Mouse (Mus musculus) kidney, embryonic 15.5 days (tissue): ENCODE results near the gene Cd84. TPM values are rescaled to one million over a fixed set of nuclear protein-coding genes. Genes with fewer than 3 reads are reported as not detected.

Source experiments
- ATAC-seq: fragments of 200-750 bp; cut with Nextera tagmentation; replicated peaks from 2 replicates; pipeline ENCODE4 v1.8.0; 2017; ENCODE audit warnings: moderate TSS enrichment; ENCODE audit not compliant: low FRiP score
- H3K27ac ChIP-seq: fragments of 300-500 bp; sonication (generic); 2 replicates; pipeline ENCODE4 v1.5.1; 2015; ENCODE audit warnings: mild to moderate bottlenecking, inconsistent platforms
- H3K27me3 ChIP-seq: fragments of 300-500 bp; sonication (generic); 2 replicates; pipeline ENCODE4 v1.6.1; 2015; ENCODE audit warnings: inconsistent platforms
- H3K36me3 ChIP-seq: fragments of 300-500 bp; sonication (generic); 2 replicates; pipeline ENCODE4 v1.6.1; 2015; ENCODE audit warnings: inconsistent platforms
- H3K4me1 ChIP-seq: fragments of 300-500 bp; sonication (generic); 2 replicates; pipeline ENCODE4 v1.6.1; 2015; ENCODE audit warnings: inconsistent platforms
- H3K4me2 ChIP-seq: fragments of 300-500 bp; sonication (generic); 2 replicates; pipeline ENCODE4 v1.6.1; 2015; ENCODE audit warnings: moderate library complexity, mild to moderate bottlenecking, inconsistent platforms
- H3K4me3 ChIP-seq: fragments of 300-500 bp; sonication (generic); replicated peaks from 2 replicates; pipeline ENCODE4 v1.5.1; 2015; ENCODE audit warnings: mild to moderate bottlenecking, inconsistent platforms
- H3K9ac ChIP-seq: fragments of 300-500 bp; sonication (generic); 2 replicates; pipeline ENCODE4 v1.6.1; 2015; ENCODE audit warnings: mild to moderate bottlenecking, inconsistent platforms
- H3K9me3 ChIP-seq: fragments of 300-500 bp; sonication (generic); replicated peaks from 2 replicates; pipeline ENCODE4 v1.6.1; 2016; ENCODE audit warnings: inconsistent platforms
- WGBS: fragments of 180-500 bp; shearing (Covaris S2); methylation state at CpG from one replicate; pipeline ENCODE4 v1.1.7; 2015; ENCODE audit warnings: mixed read lengths; 5-methylcytosine and 5-hydroxymethylcytosine counted together
- polyA plus RNA-seq: library from polyadenylated mRNA; unstranded; fragments of >200 nt; fragmentation: Nextera tagmentation; extraction: Ambion mirVana; gene quantifications from 2 replicates; pipeline ENCODE4 v1.2.1, GENCODE M21; 2015

Gene Cd84
- polyA plus RNA-seq, 1 experiment from 2014 or later = 0.79 TPM

- no peaks in the 10 kb centered on the region for H3K9me3 ChIP-seq
- H3K9ac ChIP-seq = no peak overlapping the region
- H3K4me2 ChIP-seq = no peak overlapping the region
- no peak for ATAC-seq
- H3K36me3 ChIP-seq = no peaks in the 10 kb centered on the region
- no peak overlapping the region for H3K4me3 ChIP-seq
- H3K4me1 ChIP-seq = no peaks in the 10 kb centered on the region
- H3K27ac ChIP-seq = no peak overlapping the region
- no peaks in the 10 kb centered on the region for H3K27me3 ChIP-seq
- 82% methylated on average over 12 of the region's 12 CpGs for WGBS
Observed at GRCm38 (mm10) chr1:171918136-171918920, 78.8 kb downstream of the Cd84 start.

- H3K4me1 ChIP-seq = no peaks in the 10 kb centered on the region
- 54% methylated on average over 5 of the region's 5 CpGs for WGBS
- H3K27me3 ChIP-seq = no peaks in the 10 kb centered on the region
- H3K27ac ChIP-seq = no peak overlapping the region
- no peaks in the 10 kb centered on the region for H3K36me3 ChIP-seq
- H3K9me3 ChIP-seq = no peaks in the 10 kb centered on the region
- no peak overlapping the region for H3K4me2 ChIP-seq
- H3K9ac ChIP-seq = no peak overlapping the region
- ATAC-seq = peak; percentile 69
- H3K4me3 ChIP-seq = no peak overlapping the region
Observed at GRCm38 (mm10) chr1:171919193-171919592, 79.7 kb downstream of the Cd84 start.

GRCm38 (mm10) chr1:171919901-171920510, 80.5 kb downstream of the Cd84 start:
- Histone ChIP-seq H3K36me3 (no peaks in the 10 kb centered on the region), H3K4me2 (no peak overlapping the region), H3K4me3 (no peak overlapping the region), H3K4me1 (no peaks in the 10 kb centered on the region), H3K27ac (no peak overlapping the region), H3K27me3 (no peaks in the 10 kb centered on the region), H3K9ac (no peak overlapping the region), H3K9me3 (no peaks in the 10 kb centered on the region)
- 76% methylated on average over 6 of the region's 6 CpGs for WGBS
- ATAC-seq = no peak

GRCm38 (mm10) chr1:171920989-171921621, 81.6 kb downstream of the Cd84 start:
- no peak overlapping the region for H3K4me2 ChIP-seq
- 69% methylated on average over 9 of the region's 9 CpGs for WGBS
- no peaks in the 10 kb centered on the region for H3K4me1 ChIP-seq
- H3K9ac ChIP-seq = no peak overlapping the region
- no peaks in the 10 kb centered on the region for H3K9me3 ChIP-seq
- ATAC-seq = no peak
- no peak overlapping the region for H3K27ac ChIP-seq
- H3K36me3 ChIP-seq = no peaks in the 10 kb centered on the region
- no peak overlapping the region for H3K4me3 ChIP-seq
- H3K27me3 ChIP-seq = no peaks in the 10 kb centered on the region

- ATAC-seq = no peak
Observed at GRCm38 (mm10) chr1:171921641-171922040, 82.1 kb downstream of the Cd84 start.

GRCm38 (mm10) chr1:171922844-171923243, 83.3 kb downstream of the Cd84 start:
- Histone ChIP-seq H3K4me3 (no peak overlapping the region), H3K4me2 (no peak overlapping the region), H3K9ac (no peak overlapping the region), H3K9me3 (no peaks in the 10 kb centered on the region), H3K36me3 (no peaks in the 10 kb centered on the region), H3K27ac (no peak overlapping the region), H3K27me3 (no peaks in the 10 kb centered on the region), H3K4me1 (no peaks in the 10 kb centered on the region)
- 94% methylated on average over 5 of the region's 5 CpGs for WGBS
- ATAC-seq = no peak

More at GRCm38 (mm10) chr1:171921641-171922040, 82.1 kb downstream of the Cd84 start:
- Histone ChIP-seq H3K9me3 (no peaks in the 10 kb centered on the region), H3K4me1 (no peaks in the 10 kb centered on the region), H3K4me2 (no peak overlapping the region), H3K27me3 (no peaks in the 10 kb centered on the region), H3K9ac (no peak overlapping the region), H3K36me3 (no peaks in the 10 kb centered on the region), H3K4me3 (no peak overlapping the region), H3K27ac (no peak overlapping the region)
- 56% methylated on average over 2 of the region's 2 CpGs for WGBS

GRCm38 (mm10) chr1:171924900-171925299, 85.4 kb downstream of the Cd84 start:
- Histone ChIP-seq H3K27me3 (no peaks in the 10 kb centered on the region), H3K4me1 (no peaks in the 10 kb centered on the region), H3K4me3 (no peak overlapping the region), H3K27ac (no peak overlapping the region), H3K9ac (no peak overlapping the region), H3K36me3 (no peaks in the 10 kb centered on the region), H3K4me2 (no peak overlapping the region), H3K9me3 (no peaks in the 10 kb centered on the region)
- ATAC-seq = no peak
- whole genome bisulfite sequencing = 81% methylated on average over 3 of the region's 3 CpGs

- ATAC-seq = no peak
- Histone ChIP-seq H3K27ac (no peak overlapping the region), H3K4me3 (no peak overlapping the region), H3K36me3 (no peaks in the 10 kb centered on the region), H3K27me3 (no peaks in the 10 kb centered on the region), H3K4me2 (no peak overlapping the region), H3K4me1 (no peaks in the 10 kb centered on the region), H3K9ac (no peak overlapping the region), H3K9me3 (no peaks in the 10 kb centered on the region)
- WGBS = 57% methylated on average over 3 of the region's 3 CpGs
Observed at GRCm38 (mm10) chr1:171933851-171934250, 94.4 kb downstream of the Cd84 start.

- H3K27me3 ChIP-seq = no peaks in the 10 kb centered on the region
- no peak overlapping the region for H3K4me3 ChIP-seq
- ATAC-seq = no peak
- no peak overlapping the region for H3K27ac ChIP-seq
- H3K4me2 ChIP-seq = no peak overlapping the region
- no peak overlapping the region for H3K9ac ChIP-seq
- H3K9me3 ChIP-seq = no peaks in the 10 kb centered on the region
- H3K4me1 ChIP-seq = no peaks in the 10 kb centered on the region
- 81% methylated on average over 14 of the region's 14 CpGs for WGBS
- H3K36me3 ChIP-seq = no peaks in the 10 kb centered on the region
Observed at GRCm38 (mm10) chr1:171938952-171939948, 99.8 kb downstream of the Cd84 start.
